Mouse (Mus musculus) lung, postnatal 0 days (tissue): Measurements from ENCODE around the gene Vdac2. TPM values are rescaled to one million over a fixed set of nuclear protein-coding genes. Genes with fewer than 3 reads are reported as not detected.

ENCODE experiments used
- ATAC-seq: fragments of 200-750 bp; cut with Nextera tagmentation; 2 replicates; pipeline ENCODE4 v1.8.0; 2017; ENCODE audit warnings: moderate library complexity
- DNase-seq: peaks from one replicate; pipeline ENCODE4 v3.0.0-alpha.2; 2016; ENCODE audit warnings: low spot score
- H3K27ac ChIP-seq: fragments of 300-500 bp; sonication (generic); 2 replicates; pipeline ENCODE4 v1.5.1; 2014; ENCODE audit warnings: antibody characterized with exemption, mild to moderate bottlenecking, low read length, mixed read lengths
- H3K27me3 ChIP-seq: fragments of 300-500 bp; sonication (generic); replicated peaks from 2 replicates; pipeline ENCODE4 v1.6.1; 2014; ENCODE audit warnings: low read length, mixed read lengths; ENCODE audit not compliant: insufficient read depth
- H3K36me3 ChIP-seq: fragments of 300-500 bp; sonication (generic); 2 replicates; pipeline ENCODE4 v1.6.1; 2014; ENCODE audit warnings: low read length, mixed read lengths; ENCODE audit not compliant: insufficient read depth
- H3K4me1 ChIP-seq: fragments of 300-500 bp; sonication (generic); 2 replicates; pipeline ENCODE4 v1.6.1; 2014; ENCODE audit warnings: antibody characterized with exemption, low read depth, low read length, mixed read lengths; ENCODE audit not compliant: insufficient read depth
- H3K4me2 ChIP-seq: fragments of 300-500 bp; sonication (generic); replicated peaks from 2 replicates; pipeline ENCODE4 v1.6.1; 2014; ENCODE audit warnings: low read depth, mild to moderate bottlenecking, low read length, moderate library complexity, mixed read lengths
- H3K4me3 ChIP-seq: fragments of 300-500 bp; sonication (generic); 2 replicates; pipeline ENCODE4 v1.5.1; 2014; ENCODE audit warnings: low read depth, low read length
- H3K9ac ChIP-seq: fragments of 300-500 bp; sonication (generic); replicated peaks from 2 replicates; pipeline ENCODE4 v1.6.1; 2014; ENCODE audit warnings: low read depth, mild to moderate bottlenecking
- H3K9me3 ChIP-seq: fragments of 300-500 bp; sonication (generic); 2 replicates; pipeline ENCODE4 v1.6.1; 2016; ENCODE audit warnings: low read length, mixed read lengths
- CTCF ChIP-seq: IDR thresholded peaks from 2 replicates; pipeline ENCODE4 v1.5.1; 2016; ENCODE audit warnings: antibody characterized with exemption, mild to moderate bottlenecking
- EP300 ChIP-seq: IDR thresholded peaks from 2 replicates; pipeline ENCODE4 v1.6.1; 2016; ENCODE audit warnings: antibody characterized with exemption, mild to moderate bottlenecking, control low read depth
- WGBS: fragments of 180-500 bp; shearing (Covaris S2); extraction: QIAGEN DNeasy Blood & Tissue Kit; methylation state at CpG from one replicate; pipeline ENCODE4 v1.1.7; 2014; 5-methylcytosine and 5-hydroxymethylcytosine counted together
- polyA plus RNA-seq: library from polyadenylated mRNA; unstranded; fragments of >200 nt; fragmentation: Nextera tagmentation; extraction: Ambion mirVana; gene quantifications from 2 replicates; pipeline ENCODE4 v1.2.1, GENCODE M21; 2015

The Vdac2 gene
- 220 and 221 TPM in 2 replicates for polyA plus RNA-seq

DNA sequence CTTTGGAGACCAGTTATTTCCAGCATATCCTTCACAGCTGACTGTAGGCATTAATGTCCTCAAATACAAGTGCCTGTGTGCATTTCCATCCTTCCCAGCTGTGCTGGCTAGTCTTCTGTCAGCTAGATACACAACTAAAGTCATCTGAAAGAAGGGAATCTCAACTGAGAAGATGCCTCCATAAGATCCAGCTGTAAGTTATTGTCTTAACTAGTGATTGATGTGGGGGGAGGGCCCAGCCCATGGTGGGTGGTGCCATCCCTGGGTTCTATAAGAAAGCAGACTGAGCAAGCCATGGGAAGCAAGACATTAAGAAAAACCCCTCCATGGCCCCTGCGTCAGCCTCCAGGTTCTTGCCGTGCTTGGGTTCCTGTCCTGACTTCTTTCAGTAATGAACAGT, at the start of gene Vdac2:
Gene Vdac2 (plus strand): TSS at position 301 of the 400 bp plus-strand sequence.
- WGBS = 68% methylated on average over 2 of the region's 2 CpGs
- no peaks in the 10 kb centered on the region for H3K9me3 ChIP-seq
- H3K27me3 ChIP-seq = no peaks in the 10 kb centered on the region
- ATAC-seq (no peak), DNase-seq (no peak)
- H3K27ac ChIP-seq = peak within 1 kb of the TSS; percentile 33; the same call in 1 of the 2 replicates
- TF ChIP-seq EP300 (no peak), CTCF (no peak)
- no peaks in the 10 kb centered on the region for H3K36me3 ChIP-seq
- peaks cover 20% of the 10 kb centered on the region; the same call in 1 of the 2 replicates for H3K4me1 ChIP-seq
- no peak within 1 kb of the TSS for H3K9ac ChIP-seq
- H3K4me2 ChIP-seq = no peak within 1 kb of the TSS
- no peak within 1 kb of the TSS for H3K4me3 ChIP-seq

DNA sequence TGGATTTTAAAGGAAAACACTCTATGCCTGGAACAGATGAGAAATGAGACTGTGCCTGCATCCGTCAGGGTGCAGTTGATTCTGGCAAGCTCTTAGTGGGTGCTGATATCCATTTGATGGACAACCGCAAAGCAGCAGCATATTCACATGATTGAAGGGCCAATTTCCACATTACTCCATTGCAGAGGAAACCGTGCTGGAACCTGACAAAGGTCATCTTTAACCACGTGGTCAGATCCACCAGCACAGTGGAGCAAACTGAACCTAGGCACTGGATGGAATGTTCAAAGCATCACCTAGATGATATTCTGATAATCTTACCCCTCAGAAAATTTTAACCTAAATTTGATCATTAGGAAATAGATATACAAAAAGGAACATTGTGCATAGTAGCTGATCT, 48.8 kb upstream of the Vdac2 start:
- H3K27me3 ChIP-seq = no peaks in the 10 kb centered on the region
- no peaks in the 10 kb centered on the region for H3K4me1 ChIP-seq
- no peak for DNase-seq
- no peak overlapping the region for H3K4me3 ChIP-seq
- TF ChIP-seq CTCF = no peak
- no peak for TF ChIP-seq EP300
- no peaks in the 10 kb centered on the region for H3K9me3 ChIP-seq
- H3K9ac ChIP-seq = no peak overlapping the region
- ATAC-seq = no peak
- H3K4me2 ChIP-seq = no peak overlapping the region
- no peak overlapping the region for H3K27ac ChIP-seq
- 93% methylated on average over 4 of the region's 4 CpGs for WGBS
- H3K36me3 ChIP-seq = peaks cover 10% of the 10 kb centered on the region

DNA sequence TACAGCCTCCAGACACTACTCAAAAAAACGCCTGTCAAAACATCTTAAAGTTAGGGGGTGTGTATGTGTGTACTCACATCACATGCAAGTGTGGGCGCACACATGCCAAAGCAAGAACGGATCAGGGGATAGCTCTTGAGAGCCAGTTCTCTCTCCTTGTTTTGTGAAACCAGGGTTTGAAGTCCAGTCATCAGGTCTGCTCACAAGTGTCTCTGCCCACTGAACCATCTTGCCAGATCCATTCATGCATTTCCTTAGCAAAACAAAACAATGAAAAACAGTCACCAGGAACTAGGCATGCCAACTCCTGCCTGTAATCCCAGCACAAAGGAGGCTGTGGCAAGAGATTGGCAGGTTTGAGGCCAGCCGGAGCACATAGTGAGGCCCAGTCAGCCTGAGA, 38.5 kb upstream of the Vdac2 start:
- no peak for TF ChIP-seq EP300
- Histone ChIP-seq H3K27ac (no peak overlapping the region), H3K36me3 (no peaks in the 10 kb centered on the region), H3K27me3 (no peaks in the 10 kb centered on the region), H3K4me2 (no peak overlapping the region), H3K4me3 (no peak overlapping the region), H3K4me1 (no peaks in the 10 kb centered on the region), H3K9ac (no peak overlapping the region), H3K9me3 (no peaks in the 10 kb centered on the region)
- ATAC-seq (no peak), DNase-seq (no peak)
- WGBS = 86% methylated on average over 4 of the region's 4 CpGs

DNA sequence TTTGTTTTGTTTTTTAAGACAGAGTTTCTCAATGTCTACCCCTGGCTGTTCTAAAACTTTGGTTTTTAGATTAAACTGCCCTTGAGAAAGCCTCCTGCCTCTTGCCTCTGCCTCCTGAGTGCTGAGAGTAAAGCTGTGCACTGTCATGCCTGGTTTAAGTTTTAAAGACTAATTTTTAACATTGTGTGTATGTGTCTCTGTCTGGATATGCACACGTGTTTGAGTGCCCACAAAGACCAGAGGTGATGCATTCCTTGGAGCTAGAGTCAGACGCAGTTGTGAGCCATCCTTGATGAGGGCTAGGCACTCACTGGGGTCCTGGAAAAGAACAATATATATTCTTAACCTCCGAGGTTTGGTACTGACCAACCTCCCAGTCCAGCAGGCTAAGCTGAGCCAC, 37.7 kb upstream of the Vdac2 start:
- no peak for DNase-seq
- H3K9me3 ChIP-seq = no peaks in the 10 kb centered on the region
- H3K27ac ChIP-seq = no peak overlapping the region
- no peak overlapping the region for H3K4me3 ChIP-seq
- no peak overlapping the region for H3K9ac ChIP-seq
- 0 out of 2 replicates have a peak, but pooled peaks cover under 1% of the 10 kb centered on the region for H3K36me3 ChIP-seq
- TF ChIP-seq CTCF (no peak), EP300 (no peak)
- H3K4me2 ChIP-seq = no peak overlapping the region
- ATAC-seq = no peak
- 83% methylated on average over 3 of the region's 3 CpGs for WGBS
- H3K4me1 ChIP-seq = no peaks in the 10 kb centered on the region
- no peaks in the 10 kb centered on the region for H3K27me3 ChIP-seq

DNA sequence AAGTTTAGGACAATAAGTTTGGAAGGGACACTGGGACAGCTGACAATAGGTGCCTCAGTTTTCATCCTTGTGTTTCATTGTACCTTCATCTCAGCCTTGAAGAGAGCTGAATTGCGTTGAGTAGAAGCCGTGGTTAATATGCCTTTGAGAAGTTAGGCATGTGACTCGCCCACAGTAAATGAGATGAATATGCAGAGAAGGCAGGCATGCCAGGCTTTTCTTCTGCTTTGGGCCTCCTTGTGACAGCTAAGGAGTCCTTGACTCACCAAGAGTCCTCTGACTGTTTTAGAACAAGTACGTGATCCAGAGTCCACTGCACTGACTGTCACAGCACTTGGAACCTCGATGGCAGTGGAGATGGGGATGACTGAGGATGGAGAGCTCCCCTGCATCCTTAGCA, 36.9 kb upstream of the Vdac2 start:
- DNase-seq (no peak), ATAC-seq (no peak)
- WGBS = 78% methylated on average over 5 of the region's 5 CpGs
- H3K4me1 ChIP-seq = no peaks in the 10 kb centered on the region
- 0 out of 2 replicates have a peak, but pooled peaks cover 7% of the 10 kb centered on the region for H3K36me3 ChIP-seq
- no peak overlapping the region for H3K9ac ChIP-seq
- H3K9me3 ChIP-seq = no peaks in the 10 kb centered on the region
- H3K4me2 ChIP-seq = no peak overlapping the region
- TF ChIP-seq CTCF (no peak), EP300 (no peak)
- H3K27ac ChIP-seq = no peak overlapping the region
- H3K4me3 ChIP-seq = no peak overlapping the region
- no peaks in the 10 kb centered on the region for H3K27me3 ChIP-seq

DNA sequence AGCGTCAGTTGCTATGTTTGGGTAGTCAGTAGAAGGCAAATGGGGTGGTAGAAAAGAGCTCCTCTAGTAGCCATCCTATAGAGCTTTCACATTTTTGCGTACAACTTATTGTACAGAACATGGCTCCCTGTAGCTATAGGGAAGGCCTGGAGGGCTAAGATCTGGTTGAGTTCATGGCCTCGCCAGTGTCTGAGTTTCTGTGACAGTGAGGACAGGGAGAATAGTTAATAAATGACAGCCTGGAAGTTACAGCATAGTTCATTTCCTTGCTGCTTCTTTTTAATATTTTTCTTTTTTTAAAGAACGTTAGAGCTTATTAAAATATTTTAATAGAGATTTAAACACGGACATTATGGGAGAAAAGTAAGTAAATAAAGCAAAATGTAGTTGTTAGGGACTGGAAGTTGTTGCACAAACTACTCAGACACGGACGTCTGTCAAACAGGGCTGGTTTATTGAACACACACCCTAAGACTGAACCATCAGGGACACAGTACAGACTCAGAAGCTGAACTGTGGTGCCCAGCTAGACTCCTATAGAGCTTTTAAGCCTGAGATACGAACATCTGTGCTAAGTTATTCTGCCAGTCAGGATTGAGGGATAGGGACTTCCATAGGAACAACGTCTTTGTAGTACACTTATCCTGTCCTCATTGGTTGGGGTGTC, 34.3 kb upstream of the Vdac2 start:
- DNase-seq = no peak
- ATAC-seq = no peak
- 81% methylated on average over 9 of the region's 9 CpGs for WGBS
- H3K27ac ChIP-seq = no peak overlapping the region
- H3K9me3 ChIP-seq = no peaks in the 10 kb centered on the region
- no peak overlapping the region for H3K4me2 ChIP-seq
- TF ChIP-seq EP300 (no peak), CTCF (no peak)
- no peak overlapping the region for H3K9ac ChIP-seq
- no peaks in the 10 kb centered on the region for H3K4me1 ChIP-seq
- no peak overlapping the region for H3K4me3 ChIP-seq
- no peaks in the 10 kb centered on the region for H3K27me3 ChIP-seq
- 0 out of 2 replicates have a peak, but pooled peaks cover 7% of the 10 kb centered on the region for H3K36me3 ChIP-seq
